Mouse (Mus musculus) E14TG2a.4 (cell line): ENCODE data around the gene A630001G21Rik.
"Not testable (repeated sequence)": the region's sequence is repeated elsewhere in the genome, so short reads cannot be mapped to it uniquely, and the experiment has no call there.

Source experiments
- H3K27me3 ChIP-seq: 2 replicates; pipeline ENCODE4 v1.6.1; 2014; ENCODE audit warnings: low read length, control low read depth; ENCODE audit not compliant: insufficient read depth
- H3K36me3 ChIP-seq: 2 replicates; pipeline ENCODE4 v1.6.1; 2014; ENCODE audit warnings: low read length, control low read depth; ENCODE audit not compliant: insufficient read depth
- H3K4me1 ChIP-seq: replicated peaks from 2 replicates; pipeline ENCODE4 v1.6.1; 2014; ENCODE audit warnings: low read depth, low read length, control low read depth
- H3K4me3 ChIP-seq: replicated peaks from 2 replicates; pipeline ENCODE4 v1.5.1; 2014; ENCODE audit warnings: mild to moderate bottlenecking, low read length
- H3K9me3 ChIP-seq: 2 replicates; pipeline ENCODE4 v1.6.1; 2014; ENCODE audit warnings: low read length, control low read depth
- CTCF ChIP-seq: conservative IDR thresholded peaks from 2 replicates; pipeline ENCODE4 v1.5.1; 2014; ENCODE audit warnings: low read length
- NANOG ChIP-seq: IDR thresholded peaks from 2 replicates; pipeline ENCODE4 v1.6.1; 2014; ENCODE audit warnings: borderline replicate concordance, low read length, mixed read lengths
- POU5F1 ChIP-seq: IDR thresholded peaks from 2 replicates; pipeline ENCODE4 v1.6.1; 2014; ENCODE audit warnings: low read length, borderline replicate concordance

Gene A630001G21Rik

GRCm38 (mm10) chr1:85778436-85778835 is at the start of gene A630001G21Rik:
TSS of gene A630001G21Rik (minus strand) at chr1:85778643.
- Histone ChIP-seq H3K4me1 (peaks cover 14% of the 10 kb centered on the region), H3K36me3 (no peaks in the 10 kb centered on the region), H3K27me3 (no peaks in the 10 kb centered on the region), H3K9me3 (no peaks in the 10 kb centered on the region), H3K4me3 (no peak within 1 kb of the TSS)
- TF ChIP-seq CTCF (no peak), POU5F1 (no peak), NANOG (no peak)

DNA sequence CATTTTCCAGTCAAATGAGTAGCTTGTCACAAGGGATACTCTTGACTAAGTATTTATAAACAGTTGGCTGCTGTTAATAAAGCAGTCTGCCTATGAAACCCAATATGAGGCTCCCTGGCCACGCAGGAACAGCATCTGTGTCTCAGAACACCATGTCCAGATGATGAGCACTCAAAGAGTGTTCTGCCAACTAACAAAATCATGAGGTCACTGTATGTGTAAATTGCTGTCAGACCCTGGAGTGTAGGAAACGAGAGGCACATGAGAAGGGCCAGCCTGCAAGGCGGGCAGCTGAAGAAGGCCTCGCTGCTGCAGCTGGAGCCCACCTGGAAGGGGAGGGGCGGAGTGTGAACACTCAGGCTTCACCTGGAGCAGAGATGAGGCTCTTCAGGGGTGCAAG is 48.7 kb upstream of the A630001G21Rik start:
- H3K4me1 ChIP-seq, result no peaks in the 10 kb centered on the region
- TF ChIP-seq NANOG (no peak), CTCF (no peak), POU5F1 (no peak)
- H3K36me3 ChIP-seq, result peaks cover 62% of the 10 kb centered on the region
- H3K27me3 ChIP-seq, result no peaks in the 10 kb centered on the region
- no peaks in the 10 kb centered on the region for H3K9me3 ChIP-seq
- H3K4me3 ChIP-seq, result no peak overlapping the region

DNA sequence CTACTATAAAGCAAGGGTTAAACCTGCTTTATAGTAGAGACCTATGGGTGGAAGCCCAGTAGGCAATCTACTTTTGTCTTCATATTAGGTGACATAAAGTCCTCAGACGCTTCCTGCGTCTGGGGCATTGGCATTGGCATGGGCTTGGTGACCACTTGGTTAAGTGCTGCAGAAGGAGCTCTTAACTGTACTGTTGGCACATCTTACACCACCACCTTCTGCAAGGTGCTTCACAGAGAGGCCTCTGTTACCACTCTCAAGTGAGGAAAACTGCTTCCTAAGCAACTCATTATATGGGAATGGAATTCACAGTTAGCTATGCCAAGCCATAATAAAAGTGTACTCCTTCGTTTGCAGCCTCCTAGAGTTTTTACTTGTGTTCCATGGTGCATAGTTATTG is 46.5 kb upstream of the A630001G21Rik start:
- Histone ChIP-seq H3K36me3 (peaks cover 70% of the 10 kb centered on the region), H3K4me3 (no peak overlapping the region), H3K27me3 (no peaks in the 10 kb centered on the region), H3K9me3 (no peaks in the 10 kb centered on the region), H3K4me1 (no peaks in the 10 kb centered on the region)
- TF ChIP-seq POU5F1, result no peak
- no peak for TF ChIP-seq NANOG
- no peak for TF ChIP-seq CTCF

GRCm38 (mm10) chr1:85822239-85822638 is 43.8 kb upstream of the A630001G21Rik start:
- no peaks in the 10 kb centered on the region for H3K4me1 ChIP-seq
- no peaks in the 10 kb centered on the region for H3K9me3 ChIP-seq
- TF ChIP-seq NANOG (no peak), POU5F1 (no peak), CTCF (no peak)

DNA sequence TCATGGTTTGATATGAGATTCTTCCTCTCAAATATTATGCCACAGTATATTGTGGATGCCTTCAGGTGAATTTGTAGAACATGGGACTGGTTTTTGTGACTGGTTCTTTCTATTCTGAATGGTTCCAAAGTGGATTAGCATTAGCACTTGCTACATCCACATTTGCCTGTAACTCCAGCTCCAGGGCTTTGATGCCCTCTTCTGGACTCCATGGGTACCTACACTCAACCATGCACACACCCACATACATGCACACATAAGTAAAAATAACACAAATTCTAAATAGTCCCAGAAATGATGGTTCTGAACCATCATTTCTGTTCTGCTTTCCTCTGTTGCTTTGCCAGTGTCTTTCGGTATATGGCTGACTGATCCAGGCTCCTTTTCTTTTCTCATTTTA is 41.3 kb upstream of the A630001G21Rik start:
- no peaks in the 10 kb centered on the region for H3K9me3 ChIP-seq
- TF ChIP-seq CTCF (no peak), POU5F1 (no peak), NANOG (no peak)
- no peak overlapping the region for H3K4me3 ChIP-seq
- no peaks in the 10 kb centered on the region for H3K4me1 ChIP-seq
- peaks cover 48% of the 10 kb centered on the region for H3K36me3 ChIP-seq
- no peaks in the 10 kb centered on the region for H3K27me3 ChIP-seq

More at GRCm38 (mm10) chr1:85822239-85822638, 43.8 kb upstream of the A630001G21Rik start:
- Histone ChIP-seq H3K27me3 (no peaks in the 10 kb centered on the region), H3K4me3 (no peak overlapping the region), H3K36me3 (peaks cover 64% of the 10 kb centered on the region)

DNA sequence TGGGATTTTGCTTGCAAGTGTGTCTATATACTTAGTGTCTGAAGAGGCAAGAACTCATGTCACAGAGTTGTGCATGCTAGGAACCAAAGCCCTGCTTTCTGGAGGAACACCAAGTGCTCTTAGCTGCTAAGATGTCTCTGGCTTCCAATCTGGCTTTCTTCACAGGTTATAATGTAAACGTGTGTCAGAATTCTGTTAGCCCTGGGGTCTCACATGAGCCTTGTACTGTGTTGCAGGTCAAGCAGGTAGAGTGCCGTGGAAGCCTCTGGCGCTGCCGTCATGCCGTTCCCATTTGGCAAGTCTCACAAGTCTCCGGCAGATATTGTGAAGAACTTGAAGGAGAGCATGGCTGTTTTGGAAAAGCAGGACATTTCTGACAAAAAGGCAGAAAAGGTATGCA is 39.7 kb upstream of the A630001G21Rik start:
- Histone ChIP-seq H3K4me1 (no peaks in the 10 kb centered on the region), H3K9me3 (no peaks in the 10 kb centered on the region), H3K36me3 (peaks cover 40% of the 10 kb centered on the region), H3K27me3 (no peaks in the 10 kb centered on the region), H3K4me3 (no peak overlapping the region)
- TF ChIP-seq CTCF, result no peak
- TF ChIP-seq POU5F1, result no peak
- no peak for TF ChIP-seq NANOG

DNA sequence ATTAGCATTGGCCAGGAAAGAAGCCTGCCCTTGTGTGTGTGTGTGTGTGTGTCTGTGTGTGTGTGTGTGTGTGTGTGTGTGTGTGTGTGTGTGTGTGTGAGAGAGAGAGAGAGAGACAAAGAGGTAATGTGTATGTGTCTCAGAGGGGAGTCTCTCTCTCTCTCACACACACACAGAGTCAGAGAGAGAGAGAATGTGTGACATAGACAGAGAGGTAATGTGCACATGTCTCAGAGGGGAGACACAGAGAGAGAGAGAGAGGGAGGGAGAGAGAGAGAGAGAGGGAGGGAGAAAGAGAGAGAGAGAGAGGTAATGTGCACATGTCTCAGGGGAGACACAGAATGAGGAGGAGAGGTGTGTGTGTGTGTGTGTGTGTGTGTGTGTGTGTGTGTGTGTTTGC is 35.8 kb upstream of the A630001G21Rik start:
- H3K4me1 ChIP-seq, result peaks cover 10% of the 10 kb centered on the region; the same call in 1 of the 2 replicates
- H3K27me3 ChIP-seq, result not testable (repeated sequence)
- H3K36me3 ChIP-seq, result peaks cover 11% of the 10 kb centered on the region

GRCm38 (mm10) chr1:85810787-85811186 is 32.3 kb upstream of the A630001G21Rik start:
- no peaks in the 10 kb centered on the region; the same call in 1 of the 2 replicates for H3K36me3 ChIP-seq
- H3K4me3 ChIP-seq, result no peak overlapping the region
- H3K4me1 ChIP-seq, result peaks cover 29% of the 10 kb centered on the region
- TF ChIP-seq POU5F1 (no peak), NANOG (no peak), CTCF (no peak)
- no peaks in the 10 kb centered on the region for H3K9me3 ChIP-seq
- H3K27me3 ChIP-seq, result no peaks in the 10 kb centered on the region

More for the DNA sequence above, 35.8 kb upstream of the A630001G21Rik start:
- not testable (repeated sequence) for H3K4me3 ChIP-seq, H3K9me3 ChIP-seq

GRCm38 (mm10) chr1:85810343-85810742 is 31.9 kb upstream of the A630001G21Rik start:
- Histone ChIP-seq H3K27me3 (no peaks in the 10 kb centered on the region), H3K4me1 (peaks cover 31% of the 10 kb centered on the region), H3K9me3 (no peaks in the 10 kb centered on the region), H3K4me3 (no peak overlapping the region), H3K36me3 (peaks cover 1% of the 10 kb centered on the region; the same call in 1 of the 2 replicates)
- TF ChIP-seq NANOG (no peak), CTCF (no peak), POU5F1 (no peak)
